Mouse (Mus musculus): Measurements from ENCODE around the gene Gse1. TPM values are rescaled to one million over a fixed set of nuclear protein-coding genes. Genes with fewer than 3 reads are reported as not detected.
A peak's percentile ranks its signal among the peaks of the same experiment; 100 is the strongest.

Gene Gse1
- polyA plus RNA-seq, 1 experiment from 2014 or later: 10.6 TPM

GRCm38 (mm10) chr8:120247618-120248017, 19.4 kb downstream of the Gse1 start:
- Histone ChIP-seq H3K27ac (no peak overlapping the region), H3K27me3 (no peaks in the 10 kb centered on the region), H3K9me3 (no peaks in the 10 kb centered on the region), H3K4me2 (replicated peaks) (no peak overlapping the region), H3K4me1 (peaks cover 25% of the 10 kb centered on the region; the same call in 1 of the 2 replicates), H3K36me3 (peaks cover 14% of the 10 kb centered on the region; the same call in 1 of the 2 replicates), H3K4me3 (no peak overlapping the region), H3K9ac (no peak overlapping the region)
- ATAC-seq (ENCODE audit: insufficient number of reproducible peaks, insufficient read depth, low FRiP score, low TSS enrichment): no peak
- WGBS: 81% methylated on average over 5 of the region's 5 CpGs

- Histone ChIP-seq H3K4me3 (no peak overlapping the region), H3K27ac (no peak overlapping the region), H3K4me1 (peaks cover 25% of the 10 kb centered on the region; the same call in 1 of the 2 replicates), H3K27me3 (no peaks in the 10 kb centered on the region), H3K4me2 (replicated peaks) (no peak overlapping the region), H3K9me3 (no peaks in the 10 kb centered on the region), H3K36me3 (peaks cover 13% of the 10 kb centered on the region; the same call in 1 of the 2 replicates), H3K9ac (no peak overlapping the region)
- ATAC-seq (ENCODE audit: insufficient number of reproducible peaks, insufficient read depth, low FRiP score, low TSS enrichment): no peak
- 70% methylated on average over 7 of the region's 7 CpGs for WGBS
Observed at GRCm38 (mm10) chr8:120248031-120248430, 19.8 kb downstream of the Gse1 start.

- 90% methylated on average over 4 of the region's 4 CpGs for WGBS
- Histone ChIP-seq H3K27ac (no peak overlapping the region), H3K27me3 (no peaks in the 10 kb centered on the region), H3K36me3 (peaks cover 13% of the 10 kb centered on the region; the same call in 1 of the 2 replicates), H3K9me3 (no peaks in the 10 kb centered on the region), H3K4me3 (no peak overlapping the region), H3K4me1 (peaks cover 25% of the 10 kb centered on the region; the same call in 1 of the 2 replicates), H3K4me2 (replicated peaks) (no peak overlapping the region), H3K9ac (no peak overlapping the region)
- ATAC-seq (ENCODE audit: insufficient number of reproducible peaks, insufficient read depth, low FRiP score, low TSS enrichment): no peak
Observed at GRCm38 (mm10) chr8:120248451-120248850, 20.2 kb downstream of the Gse1 start.

- no peak overlapping the region for H3K4me2 ChIP-seq (replicated peaks)
- 72% methylated on average over 9 of the region's 9 CpGs for WGBS
- H3K4me3 ChIP-seq: no peak overlapping the region
- H3K4me1 ChIP-seq: peaks cover 33% of the 10 kb centered on the region; the same call in 1 of the 2 replicates
- H3K9me3 ChIP-seq: no peaks in the 10 kb centered on the region
- no peaks in the 10 kb centered on the region for H3K36me3 ChIP-seq
- H3K27me3 ChIP-seq: no peaks in the 10 kb centered on the region
- H3K27ac ChIP-seq: no peak overlapping the region; the same call in 1 of the 2 replicates
- no peak overlapping the region for H3K9ac ChIP-seq
- ATAC-seq (ENCODE audit: insufficient number of reproducible peaks, insufficient read depth, low FRiP score, low TSS enrichment): no peak
Observed at GRCm38 (mm10) chr8:120249800-120250336, 21.6 kb downstream of the Gse1 start.

- Histone ChIP-seq H3K27me3 (no peaks in the 10 kb centered on the region), H3K9me3 (no peaks in the 10 kb centered on the region), H3K9ac (no peak overlapping the region), H3K4me3 (no peak overlapping the region), H3K36me3 (no peaks in the 10 kb centered on the region), H3K4me2 (replicated peaks) (no peak overlapping the region), H3K27ac (no peak overlapping the region), H3K4me1 (peaks cover 43% of the 10 kb centered on the region)
- WGBS: 69% methylated on average over 16 of the region's 16 CpGs
- ATAC-seq (ENCODE audit: insufficient number of reproducible peaks, insufficient read depth, low FRiP score, low TSS enrichment): no peak
Observed at GRCm38 (mm10) chr8:120250750-120251410, 22.6 kb downstream of the Gse1 start.

- no peaks in the 10 kb centered on the region for H3K27me3 ChIP-seq
- H3K9me3 ChIP-seq: no peaks in the 10 kb centered on the region
- H3K36me3 ChIP-seq: no peaks in the 10 kb centered on the region
- 73% methylated on average over 9 of the region's 9 CpGs for WGBS
- H3K27ac ChIP-seq: no peak overlapping the region
- H3K4me1 ChIP-seq: peaks cover 50% of the 10 kb centered on the region
- H3K4me2 ChIP-seq (replicated peaks): no peak overlapping the region
- no peak overlapping the region for H3K4me3 ChIP-seq
- no peak for ATAC-seq (ENCODE audit: insufficient number of reproducible peaks, insufficient read depth, low FRiP score, low TSS enrichment)
- no peak overlapping the region for H3K9ac ChIP-seq
Observed at GRCm38 (mm10) chr8:120251411-120252035, 23.3 kb downstream of the Gse1 start.

- Histone ChIP-seq H3K4me1 (peaks cover 60% of the 10 kb centered on the region), H3K27me3 (no peaks in the 10 kb centered on the region), H3K36me3 (no peaks in the 10 kb centered on the region), H3K4me3 (no peak overlapping the region), H3K9ac (no peak overlapping the region), H3K27ac (no peak overlapping the region), H3K9me3 (no peaks in the 10 kb centered on the region), H3K4me2 (replicated peaks) (no peak overlapping the region)
- 82% methylated on average over 8 of the region's 8 CpGs for WGBS
- ATAC-seq (ENCODE audit: insufficient number of reproducible peaks, insufficient read depth, low FRiP score, low TSS enrichment): no peak
Observed at GRCm38 (mm10) chr8:120253626-120254025, 25.4 kb downstream of the Gse1 start.

- Histone ChIP-seq H3K4me2 (replicated peaks) (no peak overlapping the region), H3K27me3 (no peaks in the 10 kb centered on the region), H3K9ac (no peak overlapping the region), H3K4me3 (no peak overlapping the region), H3K27ac (no peak overlapping the region), H3K4me1 (peaks cover 68% of the 10 kb centered on the region), H3K36me3 (no peaks in the 10 kb centered on the region), H3K9me3 (no peaks in the 10 kb centered on the region)
- WGBS: 89% methylated on average over 6 of the region's 6 CpGs
- ATAC-seq (ENCODE audit: insufficient number of reproducible peaks, insufficient read depth, low FRiP score, low TSS enrichment): no peak
Observed at GRCm38 (mm10) chr8:120255406-120255987, 27.2 kb downstream of the Gse1 start.

- Histone ChIP-seq H3K27me3 (no peaks in the 10 kb centered on the region), H3K9ac (no peak overlapping the region), H3K36me3 (no peaks in the 10 kb centered on the region), H3K9me3 (no peaks in the 10 kb centered on the region), H3K4me1 (peaks cover 68% of the 10 kb centered on the region), H3K4me2 (replicated peaks) (no peak overlapping the region), H3K4me3 (no peak overlapping the region), H3K27ac (no peak overlapping the region; the same call in 1 of the 2 replicates)
- no peak for ATAC-seq (ENCODE audit: insufficient number of reproducible peaks, insufficient read depth, low FRiP score, low TSS enrichment)
- 37% methylated on average over 6 of the region's 6 CpGs for WGBS
Observed at GRCm38 (mm10) chr8:120256958-120257357, 28.7 kb downstream of the Gse1 start.

- Histone ChIP-seq H3K27me3 (no peaks in the 10 kb centered on the region), H3K36me3 (no peaks in the 10 kb centered on the region), H3K4me3 (no peak overlapping the region), H3K4me1 (peaks cover 78% of the 10 kb centered on the region), H3K4me2 (replicated peaks) (no peak overlapping the region), H3K9ac (no peak overlapping the region), H3K9me3 (no peaks in the 10 kb centered on the region), H3K27ac (peak overlapping the region; percentile 37; the same call in 1 of the 2 replicates)
- WGBS: 38% methylated on average over 13 of the region's 13 CpGs
- ATAC-seq (ENCODE audit: insufficient number of reproducible peaks, insufficient read depth, low FRiP score, low TSS enrichment): no peak
Observed at GRCm38 (mm10) chr8:120259206-120259605, 30.9 kb downstream of the Gse1 start.

- Histone ChIP-seq H3K27ac (peak overlapping the region; percentile 70), H3K36me3 (no peaks in the 10 kb centered on the region), H3K9ac (no peak overlapping the region), H3K4me3 (no peak overlapping the region), H3K9me3 (no peaks in the 10 kb centered on the region), H3K4me2 (replicated peaks) (peak overlapping the region; percentile 22; the same call in 1 of the 2 replicates), H3K27me3 (no peaks in the 10 kb centered on the region), H3K4me1 (peaks cover 79% of the 10 kb centered on the region)
- 74% methylated on average over 5 of the region's 5 CpGs for WGBS
- ATAC-seq (ENCODE audit: insufficient number of reproducible peaks, insufficient read depth, low FRiP score, low TSS enrichment): no peak
Observed at GRCm38 (mm10) chr8:120260677-120261076, 32.4 kb downstream of the Gse1 start.
